31 mouse cellular contexts compared by ENCODE assay signal in the genomic region with DNA sequence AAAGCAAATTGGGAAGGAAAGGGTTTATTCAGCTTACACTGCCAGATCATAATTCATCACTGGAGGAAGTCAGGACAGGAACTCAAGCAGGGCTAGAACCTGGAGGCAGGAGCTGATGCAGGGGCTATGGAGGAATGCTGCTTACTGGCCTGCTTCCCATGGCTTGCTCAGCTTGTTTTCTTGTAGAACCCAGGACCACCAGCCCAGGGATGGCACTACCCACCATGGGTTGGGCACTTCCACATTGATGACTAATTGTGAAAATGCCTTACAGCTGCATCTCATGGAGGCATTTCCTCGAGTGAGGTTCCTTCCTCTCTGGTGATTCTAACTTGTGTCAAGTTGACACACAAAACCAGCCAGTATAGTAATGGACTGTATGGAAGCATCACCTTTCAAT. TPM values are rescaled to one million over a fixed set of nuclear protein-coding genes. Genes with fewer than 3 reads are reported as not detected.
"Had no signal": no experiment of that assay in that cellular context is flagged by ENCODE, and none has a peak within 500 bp of the region (broad histone marks: within the 10 kb centered on the region; RNA-seq: fewer than 3 reads in every experiment).

No protein-coding gene starts in this region.

- H3K27me3 ChIP-seq: heart, embryonic 12.5 days; heart, embryonic 13.5 days; heart, embryonic 15.5 days; hindbrain, embryonic 12.5 days; hindbrain, embryonic 13.5 days; hindbrain, embryonic 15.5 days; intestine, embryonic 15.5 days; kidney, embryonic 15.5 days had no signal

- DNase-seq: heart, postnatal 10 days; heart, postnatal 14 days; heart, postnatal 36 days; heart, postnatal 4 days; kidney, adult 11 months; kidney, adult 18-20 months; kidney, adult 8-10 months; kidney, adult 9 months; kidney, postnatal 10 days; kidney, postnatal 14 days; kidney, postnatal 25 days; kidney, postnatal 36 days; kidney, postnatal 4 days; layer of hippocampus, adult 9-11 months; layer of hippocampus, postnatal 36 days had no signal

- H3K4me3 ChIP-seq: heart, embryonic 12.5 days; heart, embryonic 13.5 days; heart, embryonic 15.5 days; hindbrain, embryonic 10.5 days; hindbrain, embryonic 12.5 days; hindbrain, embryonic 13.5 days; hindbrain, embryonic 15.5 days; intestine, embryonic 15.5 days; kidney, embryonic 15.5 days; layer of hippocampus, adult 2 months; left cerebral cortex, adult 2 months had no signal

- H3K36me3 ChIP-seq: heart, embryonic 15.5 days; hindbrain, embryonic 15.5 days had no signal

- H3K27ac ChIP-seq: heart, embryonic 13.5 days; heart, embryonic 15.5 days; hindbrain, embryonic 10.5 days; hindbrain, embryonic 12.5 days; hindbrain, embryonic 13.5 days; hindbrain, embryonic 14.5 days; hindbrain, embryonic 15.5 days; hindbrain, postnatal 0 days; intestine, embryonic 15.5 days; kidney, embryonic 15.5 days; kidney, postnatal 0 days; layer of hippocampus, adult 2 months; left cerebral cortex, adult 2 months had no signal

- H3K9ac ChIP-seq: heart, embryonic 12.5 days; heart, embryonic 13.5 days; heart, embryonic 15.5 days; hindbrain, embryonic 12.5 days; hindbrain, embryonic 13.5 days; hindbrain, embryonic 14.5 days; hindbrain, embryonic 15.5 days; intestine, embryonic 15.5 days; kidney, embryonic 15.5 days had no signal

RNA-seq across cellular contexts. Expression of a gene that starts 23.4 kb away (rescaled TPM):
- total RNA-seq: hematopoietic stem cell, adult 5-6 weeks had no signal
- polyA plus RNA-seq: inflammation-experienced regulatory T-cells, adult 6 months had no signal
